Mouse (Mus musculus): Measurements from ENCODE around the gene Msx2. TPM values are rescaled to one million over a fixed set of nuclear protein-coding genes. Genes with fewer than 3 reads are reported as not detected.

Gene Msx2
- polyA plus RNA-seq, 1 experiment from 2014 or later, result 8.3 TPM

GRCm38 (mm10) chr13:53474491-53474890 lies 1.6 kb upstream of the Msx2 start:
- no peaks in the 10 kb centered on the region for H3K36me3 ChIP-seq
- no peak for ATAC-seq (ENCODE audit: low FRiP score)
- H3K4me1 ChIP-seq (replicated peaks), result peaks cover 25% of the 10 kb centered on the region
- WGBS, result 15% methylated on average over 6 of the region's 6 CpGs
- no peaks in the 10 kb centered on the region for H3K9me3 ChIP-seq
- no peak overlapping the region for H3K4me2 ChIP-seq
- no peak overlapping the region for H3K4me3 ChIP-seq
- no peak overlapping the region for H3K27ac ChIP-seq
- no peak overlapping the region for H3K9ac ChIP-seq
- H3K27me3 ChIP-seq, result peaks cover 93% of the 10 kb centered on the region

DNA sequence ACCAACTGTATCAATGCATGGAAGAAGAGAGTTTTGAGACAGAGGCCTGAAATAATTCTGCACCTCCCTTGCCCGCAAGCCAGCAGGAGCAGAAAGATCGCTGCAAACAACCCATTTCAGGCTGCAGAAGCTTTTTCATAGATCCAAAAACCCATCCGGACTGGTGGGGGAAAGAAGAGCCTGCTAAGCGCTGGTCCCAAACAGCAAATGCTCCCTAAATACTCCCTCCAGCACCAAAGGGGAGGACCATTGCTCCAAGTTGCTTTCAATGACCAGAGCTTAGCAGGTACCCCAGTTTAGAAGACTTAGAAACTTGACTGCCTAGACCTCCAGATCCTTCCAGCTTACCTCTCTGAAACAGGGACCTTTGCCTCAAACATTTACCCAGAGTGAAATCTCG lies 1.1 kb upstream of the Msx2 start:
- Histone ChIP-seq H3K4me2 (no peak overlapping the region), H3K4me1 (replicated peaks) (peaks cover 27% of the 10 kb centered on the region), H3K9ac (no peak overlapping the region), H3K9me3 (no peaks in the 10 kb centered on the region), H3K4me3 (no peak overlapping the region), H3K36me3 (no peaks in the 10 kb centered on the region), H3K27ac (no peak overlapping the region), H3K27me3 (peaks cover 94% of the 10 kb centered on the region)
- 13% methylated on average over 5 of the region's 5 CpGs for WGBS
- ATAC-seq (ENCODE audit: low FRiP score), result no peak

DNA sequence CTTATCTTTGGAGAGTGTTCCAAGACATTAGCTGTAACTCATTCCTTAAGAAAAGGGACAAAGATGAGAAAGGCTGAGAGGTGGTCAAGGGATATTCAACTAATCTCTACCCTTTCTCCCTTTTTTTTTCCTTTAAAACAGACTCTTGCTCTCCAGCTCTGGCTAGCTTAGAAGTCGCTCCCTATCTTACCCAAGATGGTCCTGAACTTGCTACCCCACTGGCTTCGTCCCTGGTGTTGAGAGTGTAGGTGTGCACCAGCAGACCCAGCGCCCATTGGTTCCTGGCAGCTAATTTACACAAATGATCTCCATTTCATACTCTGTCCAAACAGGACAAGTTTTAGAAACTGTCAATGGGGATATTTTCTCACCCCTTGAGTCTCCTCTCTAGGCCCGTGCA lies 417 bp upstream of the Msx2 start:
- H3K9ac ChIP-seq, result no peak overlapping the region
- peaks cover 28% of the 10 kb centered on the region for H3K4me1 ChIP-seq (replicated peaks)
- ATAC-seq (ENCODE audit: low FRiP score), result no peak
- peak overlapping the region; percentile 80; the same call in 1 of the 2 replicates for H3K4me2 ChIP-seq
- H3K27ac ChIP-seq, result no peak overlapping the region
- WGBS, result 9% methylated on average over 4 of the region's 4 CpGs
- no peaks in the 10 kb centered on the region for H3K9me3 ChIP-seq
- H3K4me3 ChIP-seq, result no peak overlapping the region
- H3K36me3 ChIP-seq, result no peaks in the 10 kb centered on the region
- H3K27me3 ChIP-seq, result peaks cover 96% of the 10 kb centered on the region

GRCm38 (mm10) chr13:53471926-53472613 lies 804 bp downstream of the Msx2 start:
- H3K9ac ChIP-seq, result peak overlapping the region; percentile 71
- ATAC-seq (ENCODE audit: low FRiP score), result peak; percentile 19; the same call in 1 of the 2 replicates
- H3K9me3 ChIP-seq, result no peaks in the 10 kb centered on the region
- peak overlapping the region; percentile 49 for H3K4me3 ChIP-seq
- H3K27me3 ChIP-seq, result peaks cover 98% of the 10 kb centered on the region
- H3K4me2 ChIP-seq, result peak overlapping the region; percentile 80
- H3K36me3 ChIP-seq, result no peaks in the 10 kb centered on the region
- WGBS, result under 1% methylated on average over 50 of the region's 50 CpGs
- 0 out of 2 replicates have a peak overlapping the region, but pooled peaks have one; percentile 41 for H3K27ac ChIP-seq
- peaks cover 33% of the 10 kb centered on the region for H3K4me1 ChIP-seq (replicated peaks)

DNA sequence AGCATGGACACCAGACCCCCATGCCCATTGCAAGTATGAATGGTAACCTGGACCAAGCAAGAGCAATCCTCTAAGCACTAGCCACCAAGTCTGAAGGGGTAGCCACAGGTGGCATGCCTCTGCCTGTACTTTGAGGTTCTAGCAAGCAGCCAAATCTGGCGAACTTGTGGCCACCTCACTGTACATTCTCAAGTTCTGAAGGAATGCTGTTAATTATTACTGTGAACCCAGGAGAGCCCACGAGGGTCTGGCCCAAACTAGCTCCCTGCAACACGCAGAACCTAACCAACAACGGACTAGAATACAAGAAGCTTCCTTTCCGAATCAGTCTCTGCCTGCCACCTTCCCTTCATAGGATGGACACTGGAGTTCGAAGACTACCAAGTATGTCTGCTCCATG lies 1.5 kb downstream of the Msx2 start:
- H3K4me2 ChIP-seq, result peak overlapping the region; percentile 80
- no peak overlapping the region for H3K27ac ChIP-seq
- no peak for ATAC-seq (ENCODE audit: low FRiP score)
- H3K9ac ChIP-seq, result peak overlapping the region; percentile 71; the same call in 1 of the 2 replicates
- H3K27me3 ChIP-seq, result peaks cover 98% of the 10 kb centered on the region
- peaks cover 32% of the 10 kb centered on the region for H3K4me1 ChIP-seq (replicated peaks)
- H3K9me3 ChIP-seq, result no peaks in the 10 kb centered on the region
- H3K36me3 ChIP-seq, result no peaks in the 10 kb centered on the region
- peak overlapping the region; percentile 49 for H3K4me3 ChIP-seq
- 5% methylated on average over 6 of the region's 6 CpGs for WGBS

- peak overlapping the region; percentile 49 for H3K4me3 ChIP-seq
- no peak for ATAC-seq (ENCODE audit: low FRiP score)
- WGBS, result 6% methylated on average over 9 of the region's 9 CpGs
- 0 out of 2 replicates have a peak overlapping the region, but pooled peaks have one; percentile 19 for H3K9ac ChIP-seq
- H3K4me1 ChIP-seq (replicated peaks), result peaks cover 31% of the 10 kb centered on the region
- H3K9me3 ChIP-seq, result no peaks in the 10 kb centered on the region
- H3K4me2 ChIP-seq, result peak overlapping the region; percentile 80
- H3K27ac ChIP-seq, result no peak overlapping the region
- no peaks in the 10 kb centered on the region for H3K36me3 ChIP-seq
- peaks cover 98% of the 10 kb centered on the region for H3K27me3 ChIP-seq
These were observed 2.3 kb downstream of the Msx2 start for GRCm38 (mm10) chr13:53470437-53471151.

DNA sequence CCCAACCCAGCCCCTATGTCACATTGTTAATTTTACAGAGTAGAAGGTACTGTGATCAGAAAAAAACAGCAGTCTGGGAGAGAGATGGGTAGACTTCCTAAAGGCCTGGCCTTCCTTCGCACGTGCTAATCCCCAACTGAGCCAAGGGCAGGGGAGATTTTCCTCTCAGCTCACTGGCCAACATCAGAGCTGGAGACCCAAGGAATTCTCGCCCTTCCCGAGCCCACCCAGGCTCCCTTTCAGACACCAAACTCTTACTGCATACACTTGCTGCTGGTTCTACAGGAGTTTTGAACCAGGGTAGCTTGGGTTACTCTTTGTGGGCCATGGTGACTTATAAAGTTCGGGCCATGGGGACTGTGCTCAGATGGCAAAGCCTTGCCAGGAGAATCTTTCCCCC lies 3.1 kb downstream of the Msx2 start:
- Histone ChIP-seq H3K27me3 (peaks cover 98% of the 10 kb centered on the region), H3K4me3 (peak overlapping the region; percentile 49; the same call in 1 of the 2 replicates), H3K9ac (peak overlapping the region; percentile 19; the same call in 1 of the 2 replicates), H3K36me3 (no peaks in the 10 kb centered on the region), H3K4me1 (replicated peaks) (peaks cover 35% of the 10 kb centered on the region), H3K9me3 (no peaks in the 10 kb centered on the region), H3K4me2 (peak overlapping the region; percentile 80), H3K27ac (no peak overlapping the region)
- 12% methylated on average over 5 of the region's 5 CpGs for WGBS
- ATAC-seq (ENCODE audit: low FRiP score), result no peak

DNA sequence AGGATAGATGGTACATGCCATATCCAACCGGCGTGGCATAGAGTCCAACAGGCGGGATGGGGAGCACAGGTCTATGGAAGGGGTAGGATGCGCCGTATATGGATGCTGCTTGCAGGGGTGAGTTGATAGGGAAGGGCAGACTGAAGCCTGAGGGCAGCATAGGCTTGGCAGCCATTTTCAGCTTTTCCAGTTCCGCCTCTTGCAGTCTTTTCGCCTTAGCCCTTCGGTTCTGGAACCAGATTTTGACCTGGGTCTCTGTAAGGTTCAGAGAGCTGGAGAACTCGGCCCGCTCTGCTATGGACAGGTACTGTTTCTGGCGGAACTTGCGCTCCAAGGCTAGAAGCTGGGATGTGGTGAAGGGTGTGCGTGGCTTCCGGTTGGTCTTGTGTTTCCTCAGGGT lies 4.7 kb downstream of the Msx2 start:
- peaks cover 45% of the 10 kb centered on the region for H3K4me1 ChIP-seq (replicated peaks)
- no peaks in the 10 kb centered on the region for H3K36me3 ChIP-seq
- no peak for ATAC-seq (ENCODE audit: low FRiP score)
- H3K9ac ChIP-seq, result no peak overlapping the region
- peak overlapping the region; percentile 14; the same call in 1 of the 2 replicates for H3K4me3 ChIP-seq
- H3K27ac ChIP-seq, result no peak overlapping the region
- WGBS, result 17% methylated on average over 14 of the region's 14 CpGs
- H3K4me2 ChIP-seq, result peak overlapping the region; percentile 35
- peaks cover 95% of the 10 kb centered on the region for H3K27me3 ChIP-seq
- no peaks in the 10 kb centered on the region for H3K9me3 ChIP-seq

DNA sequence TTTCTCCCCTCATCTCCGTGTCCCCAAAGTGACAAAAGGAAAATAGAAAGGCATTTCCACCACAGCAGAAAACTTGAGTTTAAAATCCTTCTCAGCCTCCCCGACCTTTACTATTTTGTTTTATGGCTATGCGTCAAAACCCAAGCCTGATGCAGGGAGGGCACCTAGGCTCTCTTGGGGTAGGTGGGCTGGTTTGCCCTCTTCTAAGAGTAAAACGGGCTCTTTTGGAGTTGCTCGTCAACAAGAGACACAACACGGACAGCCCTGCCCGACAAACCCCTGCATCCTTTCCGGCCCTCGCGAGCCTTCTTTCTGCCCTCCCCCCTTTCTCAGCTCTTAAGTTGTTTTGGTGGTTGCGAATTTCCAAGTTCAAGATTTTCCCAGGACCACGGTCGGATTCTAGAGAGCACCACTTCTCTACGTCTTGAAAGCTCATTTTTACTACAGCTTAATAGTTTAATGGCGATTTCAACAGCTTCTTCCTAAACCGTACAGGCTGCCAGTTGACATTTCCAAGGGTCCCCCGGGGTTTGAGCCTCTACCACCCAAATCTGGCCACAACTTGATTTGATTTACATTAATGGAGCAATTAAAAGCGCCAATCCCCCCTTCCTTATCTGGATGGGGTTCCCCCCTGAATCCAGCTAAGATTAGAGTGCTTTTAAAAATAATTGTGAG lies 6.5 kb downstream of the Msx2 start:
- Histone ChIP-seq H3K9ac (no peak overlapping the region), H3K9me3 (no peaks in the 10 kb centered on the region), H3K4me2 (peak overlapping the region; percentile 42), H3K27me3 (peaks cover 94% of the 10 kb centered on the region), H3K27ac (no peak overlapping the region), H3K4me1 (replicated peaks) (peaks cover 50% of the 10 kb centered on the region), H3K4me3 (peak overlapping the region; percentile 14; the same call in 1 of the 2 replicates), H3K36me3 (no peaks in the 10 kb centered on the region)
- WGBS, result 4% methylated on average over 18 of the region's 18 CpGs
- no peak for ATAC-seq (ENCODE audit: low FRiP score)

- H3K9me3 ChIP-seq, result no peaks in the 10 kb centered on the region
- H3K36me3 ChIP-seq, result no peaks in the 10 kb centered on the region
- no peak for ATAC-seq (ENCODE audit: low FRiP score)
- peak overlapping the region; percentile 64; the same call in 1 of the 2 replicates for H3K27ac ChIP-seq
- H3K27me3 ChIP-seq, result peaks cover 94% of the 10 kb centered on the region
- WGBS, result 2% methylated on average over 26 of the region's 26 CpGs
- peak overlapping the region; percentile 14 for H3K4me3 ChIP-seq
- H3K9ac ChIP-seq, result peak overlapping the region; percentile 55; the same call in 1 of the 2 replicates
- H3K4me1 ChIP-seq (replicated peaks), result peaks cover 50% of the 10 kb centered on the region
- peak overlapping the region; percentile 42 for H3K4me2 ChIP-seq
These were observed 7.6 kb downstream of the Msx2 start for GRCm38 (mm10) chr13:53465191-53465820.

DNA sequence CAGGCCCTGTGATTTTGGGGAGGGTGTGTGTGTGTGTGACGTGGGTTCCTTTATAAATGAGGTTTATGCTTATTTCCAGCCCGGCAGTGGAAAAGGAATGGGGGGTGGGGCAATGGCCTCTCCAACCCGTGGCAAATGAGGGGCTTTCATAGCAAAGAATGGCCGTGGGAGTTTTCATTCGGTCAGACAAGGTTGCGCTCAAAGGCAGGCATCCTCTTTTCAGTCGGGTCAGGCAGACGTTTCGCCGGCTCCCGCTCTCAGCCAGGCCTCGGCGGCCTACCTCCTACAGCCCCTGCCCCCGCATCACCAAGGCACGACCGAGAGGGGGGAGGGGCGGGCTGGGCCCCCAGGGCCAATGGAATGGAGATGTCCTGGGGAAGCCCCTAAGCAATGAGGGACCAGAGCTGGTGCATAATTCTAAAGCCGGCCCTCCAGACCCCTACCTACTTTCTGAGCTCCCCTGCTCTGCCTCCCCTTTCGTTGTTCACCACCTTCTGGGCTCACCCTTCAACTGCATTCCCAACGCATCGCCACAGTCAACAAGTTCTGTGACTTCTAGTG lies 8.4 kb downstream of the Msx2 start:
- ATAC-seq (ENCODE audit: low FRiP score), result 0 out of 2 replicates have a peak, but pooled peaks have one; percentile 27
- peaks cover 92% of the 10 kb centered on the region for H3K27me3 ChIP-seq
- 2% methylated on average over 18 of the region's 21 CpGs for WGBS
- H3K9me3 ChIP-seq, result no peaks in the 10 kb centered on the region
- peak overlapping the region; percentile 14 for H3K4me3 ChIP-seq
- peak overlapping the region; percentile 42 for H3K4me2 ChIP-seq
- H3K4me1 ChIP-seq (replicated peaks), result peaks cover 50% of the 10 kb centered on the region
- H3K27ac ChIP-seq, result peak overlapping the region; percentile 64
- peak overlapping the region; percentile 20; the same call in 1 of the 2 replicates for H3K9ac ChIP-seq
- H3K36me3 ChIP-seq, result no peaks in the 10 kb centered on the region
